Mouse (Mus musculus) MEL (cell line): Measurements from ENCODE around the gene Rps27rt. TPM values are rescaled to one million over a fixed set of nuclear protein-coding genes. Genes with fewer than 3 reads are reported as not detected.

Experiments used
- DNase-seq: peaks from one replicate; pipeline ENCODE4 v3.0.0; 2011; ENCODE audit warnings: low read depth, low spot score
- H3K27ac ChIP-seq: 2 replicates; pipeline ENCODE4 v1.5.1; 2012; ENCODE audit warnings: low read depth, mild to moderate bottlenecking, control low read depth, low read length, moderate library complexity; ENCODE audit not compliant: control insufficient read depth
- H3K27me3 ChIP-seq, 2 experiments: fragments of 150-350 bp in 1 of 2; sonication (generic) in 1 of 2; 2 replicates each; pipeline ENCODE4 v1.6.1; 2012; ENCODE audit warnings: low read length in 2 of 2, mild to moderate bottlenecking in 2 of 2, improper control_type of control experiment in 1 of 2, moderate library complexity in 1 of 2; ENCODE audit not compliant: insufficient read depth in 2 of 2, control insufficient read depth in 1 of 2
- H3K36me3 ChIP-seq, 2 experiments: 2 replicates each; pipeline ENCODE4 v1.6.1; 2012 to 2014; ENCODE audit warnings: low read length in 2 of 2, improper control_type of control experiment in 1 of 2, inconsistent platforms in 1 of 2, mild to moderate bottlenecking in 1 of 2; ENCODE audit not compliant: insufficient read depth in 2 of 2, control insufficient read depth in 1 of 2
- H3K4me1 ChIP-seq, 2 experiments: fragments of 150-350 bp in 1 of 2; sonication (generic) in 1 of 2; 2 replicates each; pipeline ENCODE4 v1.6.1; 2012; ENCODE audit warnings: low read length in 2 of 2, improper control_type of control experiment in 1 of 2, mild to moderate bottlenecking in 1 of 2; ENCODE audit not compliant: insufficient read depth in 2 of 2, control insufficient read depth in 1 of 2
- H3K4me3 ChIP-seq, 2 experiments: fragments of 150-350 bp in 1 of 2; sonication (generic) in 1 of 2; 2 replicates each; pipeline ENCODE4 v1.5.1; 2012; ENCODE audit warnings: low read depth in 2 of 2, low read length in 2 of 2, mild to moderate bottlenecking in 2 of 2, moderate library complexity in 2 of 2, control low read depth in 1 of 2, improper control_type of control experiment in 1 of 2; ENCODE audit not compliant: control insufficient read depth in 1 of 2, insufficient read depth in 1 of 2
- H3K79me2 ChIP-seq: 2 replicates; pipeline ENCODE4 v1.6.1; 2012; ENCODE audit warnings: mild to moderate bottlenecking, low read length, moderate library complexity; ENCODE audit not compliant: control insufficient read depth, poor library complexity, insufficient read depth
- H3K9ac ChIP-seq: 2 replicates; pipeline ENCODE4 v1.6.1; 2012; ENCODE audit warnings: low read depth, mild to moderate bottlenecking, control low read depth, low read length, moderate library complexity; ENCODE audit not compliant: control insufficient read depth, poor library complexity, severe bottlenecking
- H3K9me3 ChIP-seq: fragments of 150-350 bp; sonication (generic); replicated peaks from 2 replicates; pipeline ENCODE4 v1.6.1; 2012; ENCODE audit warnings: mild to moderate bottlenecking, low read length, improper control_type of control experiment, moderate library complexity; ENCODE audit not compliant: insufficient read depth
- BHLHE40 ChIP-seq: IDR thresholded peaks from 2 replicates; pipeline ENCODE4 v1.6.1; 2012; ENCODE audit warnings: low read depth, mild to moderate bottlenecking, inconsistent platforms, low read length, improper control_type of control experiment, borderline replicate concordance
- CHD1 ChIP-seq: IDR thresholded peaks from 2 replicates; pipeline ENCODE4 v1.6.1; 2012; ENCODE audit warnings: low read depth, mild to moderate bottlenecking, inconsistent platforms, low read length, improper control_type of control experiment
- CHD2 ChIP-seq: IDR thresholded peaks from 2 replicates; pipeline ENCODE4 v1.6.1; 2011; ENCODE audit warnings: low read length, improper control_type of control experiment
- GABPA ChIP-seq: IDR thresholded peaks from 2 replicates; pipeline ENCODE4 v1.6.1; 2012; ENCODE audit warnings: low read depth, mild to moderate bottlenecking, inconsistent platforms, low read length, improper control_type of control experiment, moderate library complexity
- JUND ChIP-seq: IDR thresholded peaks from 2 replicates; pipeline ENCODE4 v1.6.1; 2011; ENCODE audit warnings: low read depth, mild to moderate bottlenecking, improper control_type of control experiment, low read length
- MAFK ChIP-seq: IDR thresholded peaks from 2 replicates; pipeline ENCODE4 v1.6.1; 2011; ENCODE audit warnings: low read depth, mild to moderate bottlenecking, low read length, improper control_type of control experiment, borderline replicate concordance
- MAX ChIP-seq: IDR thresholded peaks from 2 replicates; pipeline ENCODE4 v1.6.1; 2011; ENCODE audit warnings: low read length, improper control_type of control experiment
- MXI1 ChIP-seq: IDR thresholded peaks from 2 replicates; pipeline ENCODE4 v1.6.1; 2011; ENCODE audit warnings: mild to moderate bottlenecking, low read depth, low read length, improper control_type of control experiment
- MYB ChIP-seq: IDR thresholded peaks from 2 replicates; pipeline ENCODE4 v1.6.1; 2011; ENCODE audit warnings: mild to moderate bottlenecking, low read depth, low read length, improper control_type of control experiment
- MYC ChIP-seq: IDR thresholded peaks from 2 replicates; pipeline ENCODE4 v1.6.1; 2011; ENCODE audit warnings: low read depth, mild to moderate bottlenecking, low read length, improper control_type of control experiment, moderate library complexity
- NELFE ChIP-seq: IDR thresholded peaks from 2 replicates; pipeline ENCODE4 v1.6.1; 2011; ENCODE audit warnings: low read depth, low read length, improper control_type of control experiment
- NRF1 ChIP-seq: IDR thresholded peaks from 2 replicates; pipeline ENCODE4 v1.6.1; 2014; ENCODE audit warnings: low read depth, mild to moderate bottlenecking, inconsistent platforms, low read length, improper control_type of control experiment, moderate library complexity; ENCODE audit not compliant: poor library complexity, insufficient read depth, severe bottlenecking
- POLR2A ChIP-seq, 2 experiments: IDR thresholded peaks; 2 replicates each; pipeline ENCODE4 v1.6.1; 2011 to 2012; ENCODE audit warnings: low read length in 2 of 2, mild to moderate bottlenecking in 2 of 2, control low read depth in 1 of 2, improper control_type of control experiment in 1 of 2, low read depth in 1 of 2, moderate library complexity in 1 of 2; ENCODE audit not compliant: control insufficient read depth in 1 of 2, insufficient read depth in 1 of 2, poor library complexity in 1 of 2
- POLR2AphosphoS2 ChIP-seq: IDR thresholded peaks from 2 replicates; pipeline ENCODE4 v1.6.1; 2011; ENCODE audit warnings: low read length, improper control_type of control experiment
- POLR2AphosphoS5 ChIP-seq: IDR thresholded peaks from 2 replicates; pipeline ENCODE4 v1.6.1; 2012; ENCODE audit warnings: low read depth, borderline replicate concordance, mild to moderate bottlenecking, inconsistent platforms, low read length, moderate library complexity, mixed read lengths
- RAD21 ChIP-seq: IDR thresholded peaks from 2 replicates; pipeline ENCODE4 v1.6.1; 2011; ENCODE audit warnings: mild to moderate bottlenecking, low read depth, low read length, improper control_type of control experiment
- SMC3 ChIP-seq: IDR thresholded peaks from 2 replicates; pipeline ENCODE4 v1.6.1; 2011; ENCODE audit warnings: low read depth, low read length, improper control_type of control experiment
- TBP ChIP-seq: IDR thresholded peaks from 2 replicates; pipeline ENCODE4 v1.8.0; 2011; ENCODE audit warnings: low read depth, low read length, improper control_type of control experiment
- TCF12 ChIP-seq: IDR thresholded peaks from 2 replicates; pipeline ENCODE4 v1.6.1; 2014; ENCODE audit warnings: low read depth, mild to moderate bottlenecking, inconsistent platforms, low read length, improper control_type of control experiment, moderate library complexity
- UBTF ChIP-seq: IDR thresholded peaks from 2 replicates; pipeline ENCODE4 v1.6.1; 2012; ENCODE audit warnings: low read depth, mild to moderate bottlenecking, inconsistent platforms, low read length, improper control_type of control experiment, moderate library complexity, borderline replicate concordance; ENCODE audit not compliant: insufficient read depth
- ZMIZ1 ChIP-seq: IDR thresholded peaks from 2 replicates; pipeline ENCODE4 v1.6.1; 2012; ENCODE audit warnings: low read depth, mild to moderate bottlenecking, inconsistent platforms, low read length, improper control_type of control experiment, moderate library complexity
- ZNF384 ChIP-seq: IDR thresholded peaks from 2 replicates; pipeline ENCODE4 v1.6.1; 2012; ENCODE audit warnings: low read depth, mild to moderate bottlenecking, inconsistent platforms, low read length, improper control_type of control experiment
- polyA plus RNA-seq, 2 experiments: library from polyadenylated mRNA; stranded (reverse) in 1 of 2; unstranded in 1 of 2; fragments of >175 nt in 1 of 2; fragments of >200 nt in 1 of 2; gene quantifications; 2 replicates each; pipeline versions ENCODE4 v1.2.1 to v1.2.4; 2012; ENCODE audit warnings: low replicate concordance in 2 of 2, low read depth in 1 of 2; ENCODE audit not compliant: insufficient read length in 2 of 2, insufficient read depth in 1 of 2, missing spikeins in 1 of 2
- total RNA-seq: library from RNA; depleted of rRNA; stranded (reverse); fragments of 300-350 nt; gene quantifications from 2 replicates; pipeline ENCODE4 v1.2.3, GENCODE M21; 2012

Gene Rps27rt
- total and polyA plus RNA-seq, 3 experiments, result 61.8 to 338 TPM; not detected in 1

DNA sequence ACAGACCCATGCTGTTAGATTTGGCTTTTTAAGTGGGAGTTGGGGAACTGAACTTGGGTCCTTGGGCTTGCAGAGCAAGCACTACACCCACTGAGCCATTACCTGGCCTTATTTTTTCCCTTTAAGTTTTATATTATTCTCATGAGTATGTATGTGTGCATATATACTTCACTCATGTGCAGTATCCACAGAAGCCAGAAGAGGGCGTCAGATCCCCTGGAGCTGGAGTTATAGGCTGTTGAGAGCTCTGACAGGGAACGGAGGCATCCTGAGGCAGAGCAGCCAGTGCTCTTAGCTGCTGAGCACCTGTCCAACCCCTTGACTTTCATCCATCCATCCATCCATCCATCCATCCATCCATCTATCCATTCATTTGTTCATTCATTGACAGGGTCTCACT, 45.9 kb downstream of the Rps27rt start:
- DNase-seq, result no peak
- no peak overlapping the region for H3K4me3 ChIP-seq
- no peaks in the 10 kb centered on the region for H3K36me3 ChIP-seq
- no peaks in the 10 kb centered on the region for H3K4me1 ChIP-seq
- H3K27ac ChIP-seq, result no peak overlapping the region
- no peak overlapping the region for H3K9ac ChIP-seq
- H3K9me3 ChIP-seq, result no peaks in the 10 kb centered on the region
- H3K27me3 ChIP-seq, result no peaks in the 10 kb centered on the region
- no peak for TF ChIP-seq POLR2AphosphoS5
- no peak for TF ChIP-seq UBTF
- TF ChIP-seq RAD21, result no peak
- TF ChIP-seq POLR2A (IDR thresholded peaks at IDR 0.05; ENCODE audit: control insufficient read depth in 1 of 2, insufficient read depth in 1 of 2, low read depth in 1 of 2, low read length in 2 of 2, poor library complexity in 1 of 2), result no peak
- no peak for TF ChIP-seq JUND
- TF ChIP-seq BHLHE40, result no peak
- no peak for TF ChIP-seq MYB
- TF ChIP-seq TCF12, result no peak
- TF ChIP-seq ZMIZ1, result no peak
- TF ChIP-seq MXI1, result no peak
- TF ChIP-seq ZNF384, result no peak
- TF ChIP-seq CHD1, result no peak
- no peak for TF ChIP-seq GABPA
- no peak for TF ChIP-seq MAX
- TF ChIP-seq SMC3, result no peak
- no peak for TF ChIP-seq MYC
- H3K79me2 ChIP-seq, result no peaks in the 10 kb centered on the region

DNA sequence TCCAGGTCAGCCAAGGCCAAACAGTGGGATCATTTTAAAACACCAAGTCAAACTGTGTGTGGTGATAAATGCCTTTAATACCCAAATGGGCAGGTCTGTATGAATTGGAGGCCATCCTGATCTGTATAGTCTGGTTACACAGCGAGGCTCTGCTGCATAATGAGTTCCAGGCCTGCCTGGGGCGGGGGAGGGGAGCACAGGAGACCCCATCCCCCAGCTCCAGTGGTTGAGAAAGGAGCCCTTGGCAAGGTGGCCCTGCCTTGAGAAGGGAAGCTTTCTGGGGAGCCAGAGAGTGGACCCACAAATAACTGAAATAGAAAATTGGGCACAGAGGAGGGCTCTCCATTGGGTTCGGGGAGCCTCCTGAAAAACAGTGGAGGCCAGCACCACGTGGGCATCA, 47.2 kb downstream of the Rps27rt start:
- no peak overlapping the region for H3K4me3 ChIP-seq
- H3K9ac ChIP-seq, result no peak overlapping the region
- H3K79me2 ChIP-seq, result no peaks in the 10 kb centered on the region
- no peak for DNase-seq
- TF ChIP-seq POLR2AphosphoS2 (no peak), TBP (no peak), NELFE (no peak), CHD2 (no peak), NRF1 (no peak), MAFK (no peak)
- TF ChIP-seq, all 39 proteins: peak for 0
- Histone ChIP-seq H3K4me1 (no peaks in the 10 kb centered on the region), H3K36me3 (no peaks in the 10 kb centered on the region), H3K9me3 (no peaks in the 10 kb centered on the region), H3K27me3 (no peaks in the 10 kb centered on the region), H3K27ac (no peak overlapping the region)
